Mouse (Mus musculus) neural tube, embryonic 11.5 days (tissue): ENCODE measurements around the gene Atg4b. TPM values are rescaled to one million over a fixed set of nuclear protein-coding genes. Genes with fewer than 3 reads are reported as not detected.

ENCODE experiments used
- ATAC-seq: fragments of 200-750 bp; cut with Nextera tagmentation; 2 replicates; pipeline ENCODE4 v1.8.0; 2017; ENCODE audit warnings: moderate number of reproducible peaks, mild to moderate bottlenecking, moderate TSS enrichment, moderate library complexity; ENCODE audit not compliant: insufficient read depth, low FRiP score, low TSS enrichment
- DNase-seq: peaks from one replicate; pipeline ENCODE4 v3.0.0-alpha.2; 2015; ENCODE audit warnings: low spot score
- H3K27ac ChIP-seq: fragments of 300-500 bp; sonication (generic); 2 replicates; pipeline ENCODE4 v1.5.1; 2014; ENCODE audit warnings: low read depth, mild to moderate bottlenecking, low read length
- H3K27me3 ChIP-seq: fragments of 300-500 bp; sonication (generic); 2 replicates; pipeline ENCODE4 v1.6.1; 2014; ENCODE audit warnings: mild to moderate bottlenecking, low read length, mixed read lengths; ENCODE audit not compliant: control insufficient read depth, insufficient read depth
- H3K36me3 ChIP-seq: fragments of 300-500 bp; sonication (generic); 2 replicates; pipeline ENCODE4 v1.6.1; 2014; ENCODE audit warnings: mild to moderate bottlenecking, low read length, moderate library complexity, mixed read lengths; ENCODE audit not compliant: control insufficient read depth, insufficient read depth
- H3K4me1 ChIP-seq: fragments of 300-500 bp; sonication (generic); 2 replicates; pipeline ENCODE4 v1.6.1; 2014; ENCODE audit warnings: low read length, mixed read lengths; ENCODE audit not compliant: control insufficient read depth, insufficient read depth
- H3K4me2 ChIP-seq: fragments of 300-500 bp; sonication (generic); 2 replicates; pipeline ENCODE4 v1.6.1; 2014; ENCODE audit warnings: low read depth, mild to moderate bottlenecking, moderate library complexity
- H3K4me3 ChIP-seq: fragments of 300-500 bp; sonication (generic); 2 replicates; pipeline ENCODE4 v1.5.1; 2014; ENCODE audit warnings: low read depth, low read length
- H3K9ac ChIP-seq: fragments of 300-500 bp; sonication (generic); 2 replicates; pipeline ENCODE4 v1.6.1; 2014; ENCODE audit warnings: mild to moderate bottlenecking, low read length
- H3K9me3 ChIP-seq: fragments of 300-500 bp; sonication (generic); 2 replicates; pipeline ENCODE4 v1.6.1; 2016; ENCODE audit warnings: low read length; ENCODE audit not compliant: control insufficient read depth
- WGBS: fragments of 180-500 bp; shearing (Covaris S2); extraction: QIAGEN DNeasy Blood & Tissue Kit; methylation state at CpG from one replicate; pipeline ENCODE4 v1.1.7; 2014; 5-methylcytosine and 5-hydroxymethylcytosine counted together
- polyA plus RNA-seq: library from polyadenylated mRNA; unstranded; fragments of >200 nt; fragmentation: Nextera tagmentation; extraction: Ambion mirVana; gene quantifications from 2 replicates; pipeline ENCODE4 v1.2.1, GENCODE M21; 2014

Gene Atg4b
- polyA plus RNA-seq, 1 experiment from 2014 or later: 99.4 TPM

GRCm38 (mm10) chr1:93811495-93812039 lies 60.3 kb downstream of the Atg4b start:
- Histone ChIP-seq H3K27me3 (no peaks in the 10 kb centered on the region), H3K9ac (no peak overlapping the region), H3K9me3 (no peaks in the 10 kb centered on the region), H3K4me2 (no peak overlapping the region), H3K4me1 (no peaks in the 10 kb centered on the region), H3K27ac (no peak overlapping the region), H3K4me3 (no peak overlapping the region), H3K36me3 (peaks cover 26% of the 10 kb centered on the region)
- ATAC-seq: no peak
- 94% methylated on average over 8 of the region's 8 CpGs for WGBS
- no peak for DNase-seq

GRCm38 (mm10) chr1:93817823-93818532 lies 66.7 kb downstream of the Atg4b start:
- no peak overlapping the region for H3K9ac ChIP-seq
- H3K4me2 ChIP-seq: no peak overlapping the region
- no peaks in the 10 kb centered on the region for H3K27me3 ChIP-seq
- no peaks in the 10 kb centered on the region for H3K4me1 ChIP-seq
- no peak overlapping the region for H3K4me3 ChIP-seq
- no peak for ATAC-seq
- no peaks in the 10 kb centered on the region for H3K9me3 ChIP-seq
- peaks cover 29% of the 10 kb centered on the region for H3K36me3 ChIP-seq
- no peak overlapping the region for H3K27ac ChIP-seq
- DNase-seq: no peak
- 93% methylated on average over 8 of the region's 8 CpGs for WGBS

- Histone ChIP-seq H3K27ac (no peak overlapping the region), H3K4me3 (no peak overlapping the region), H3K9me3 (no peaks in the 10 kb centered on the region), H3K27me3 (no peaks in the 10 kb centered on the region), H3K36me3 (peaks cover 26% of the 10 kb centered on the region), H3K4me2 (no peak overlapping the region), H3K4me1 (no peaks in the 10 kb centered on the region), H3K9ac (no peak overlapping the region)
- ATAC-seq (no peak), DNase-seq (no peak)
- 84% methylated on average over 7 of the region's 7 CpGs for WGBS
Observed at GRCm38 (mm10) chr1:93818722-93819121, 67.4 kb downstream of the Atg4b start.

- Histone ChIP-seq H3K4me3 (no peak overlapping the region), H3K27me3 (no peaks in the 10 kb centered on the region), H3K36me3 (peaks cover 7% of the 10 kb centered on the region; the same call in 1 of the 2 replicates), H3K27ac (no peak overlapping the region), H3K9me3 (no peaks in the 10 kb centered on the region), H3K9ac (no peak overlapping the region; the same call in 1 of the 2 replicates), H3K4me2 (no peak overlapping the region), H3K4me1 (no peaks in the 10 kb centered on the region)
- no peak for DNase-seq
- 80% methylated on average over 3 of the region's 3 CpGs for WGBS
- ATAC-seq: no peak
Observed at GRCm38 (mm10) chr1:93823796-93824495, 72.6 kb downstream of the Atg4b start.

GRCm38 (mm10) chr1:93824609-93825008 lies 73.3 kb downstream of the Atg4b start, which contains the start of gene D2hgdh:
Gene D2hgdh, plus strand, starts transcription at chr1:93824909.
- H3K4me1 ChIP-seq: no peaks in the 10 kb centered on the region

GRCm38 (mm10) chr1:93825105-93825674 lies 73.9 kb downstream of the Atg4b start:
- Histone ChIP-seq H3K4me2 (peak overlapping the region; percentile 55), H3K36me3 (peaks cover 4% of the 10 kb centered on the region; the same call in 1 of the 2 replicates), H3K4me1 (no peaks in the 10 kb centered on the region), H3K4me3 (peak overlapping the region; percentile 47), H3K27me3 (no peaks in the 10 kb centered on the region), H3K9me3 (no peaks in the 10 kb centered on the region), H3K27ac (peak overlapping the region; percentile 87), H3K9ac (peak overlapping the region; percentile 59)
- 0% methylated on average over 29 of the region's 30 CpGs for WGBS
- DNase-seq (peak; percentile 92), ATAC-seq (peak; percentile 95)

More at GRCm38 (mm10) chr1:93824609-93825008, 73.3 kb downstream of the Atg4b start, which contains the start of gene D2hgdh:
- WGBS: 6% methylated on average over 10 of the region's 10 CpGs
- peak within 1 kb of the TSS; percentile 55 for H3K4me2 ChIP-seq
- ATAC-seq (peak; percentile 7; the same call in 1 of the 2 replicates), DNase-seq (no peak)
- H3K27me3 ChIP-seq: no peaks in the 10 kb centered on the region
- H3K9me3 ChIP-seq: no peaks in the 10 kb centered on the region
- peaks cover 4% of the 10 kb centered on the region; the same call in 1 of the 2 replicates for H3K36me3 ChIP-seq
- peak within 1 kb of the TSS; percentile 59 for H3K9ac ChIP-seq
- H3K4me3 ChIP-seq: peak within 1 kb of the TSS; percentile 47
- peak within 1 kb of the TSS; percentile 87 for H3K27ac ChIP-seq

- WGBS: 44% methylated on average over 27 of the region's 27 CpGs
- no peak overlapping the region; the same call in 1 of the 2 replicates for H3K27ac ChIP-seq
- ATAC-seq (peak; percentile 18; the same call in 1 of the 2 replicates), DNase-seq (peak; percentile 14)
- H3K9ac ChIP-seq: peak overlapping the region; percentile 40
- H3K4me2 ChIP-seq: peak overlapping the region; percentile 55
- H3K4me3 ChIP-seq: peak overlapping the region; percentile 47
- no peaks in the 10 kb centered on the region for H3K9me3 ChIP-seq
- 0 out of 2 replicates have a peak, but pooled peaks cover 2% of the 10 kb centered on the region for H3K36me3 ChIP-seq
- no peaks in the 10 kb centered on the region for H3K27me3 ChIP-seq
- H3K4me1 ChIP-seq: no peaks in the 10 kb centered on the region
Observed at GRCm38 (mm10) chr1:93825771-93826539, 74.7 kb downstream of the Atg4b start.

GRCm38 (mm10) chr1:93826540-93826835 lies 75.2 kb downstream of the Atg4b start:
- WGBS: 94% methylated on average over 9 of the region's 9 CpGs
- Histone ChIP-seq H3K9ac (no peak overlapping the region), H3K4me3 (no peak overlapping the region), H3K4me2 (0 out of 2 replicates have a peak overlapping the region, but pooled peaks have one; percentile 55), H3K36me3 (no peaks in the 10 kb centered on the region), H3K9me3 (no peaks in the 10 kb centered on the region), H3K27ac (no peak overlapping the region), H3K27me3 (no peaks in the 10 kb centered on the region), H3K4me1 (no peaks in the 10 kb centered on the region)
- DNase-seq (no peak), ATAC-seq (no peak)
